Mouse (Mus musculus): ENCODE results near the gene Btbd11. TPM values are rescaled to one million over a fixed set of nuclear protein-coding genes. Genes with fewer than 3 reads are reported as not detected.

The Btbd11 gene
- total RNA-seq, 2 experiments from 2014 or later, result 26.7 to 31.2 TPM

- intact Hi-C loops (cut with DNase I), result loop anchor here (5.0 kb wide), 1 partner anchor 65 kb away; no protein-coding TSS in a partner anchor
- no peak for DNase-seq (ENCODE audit: extremely low spot score in 1 of 2, low spot score in 2 of 2)
These were observed 155.4 kb downstream of the Btbd11 start for GRCm38 (mm10) chr10:85541892-85542630.

DNA sequence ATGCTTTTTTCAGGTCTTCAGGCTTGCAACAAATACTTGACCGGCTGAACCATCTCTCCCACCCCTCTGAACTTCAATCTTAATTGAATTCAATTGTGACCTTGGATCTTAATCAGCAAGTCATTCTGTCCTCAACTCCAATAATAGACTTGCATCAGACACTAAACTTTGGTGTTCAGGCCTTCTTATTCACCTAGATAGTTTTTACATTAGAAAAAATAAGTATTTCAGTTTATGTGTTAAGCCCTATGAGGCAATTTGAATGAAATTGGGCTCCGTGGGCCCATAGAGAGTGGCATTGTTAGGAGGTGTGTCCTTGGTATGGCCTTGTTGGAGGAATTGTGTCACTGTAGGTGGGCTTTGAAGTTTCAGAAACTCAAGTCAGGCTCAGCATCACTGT is 156.7 kb downstream of the Btbd11 start:
- intact Hi-C loops (cut with DNase I), result loop anchor here (5.0 kb wide), 1 partner anchor 64 kb away; no protein-coding TSS in a partner anchor
- no peak for DNase-seq (ENCODE audit: extremely low spot score in 1 of 2, low spot score in 2 of 2)

GRCm38 (mm10) chr10:85544991-85545390 is 158.4 kb downstream of the Btbd11 start:
- intact Hi-C loops (cut with DNase I), result loop anchor here (5.0 kb wide), 1 partner anchor 62 kb away; no protein-coding TSS in a partner anchor
- DNase-seq (ENCODE audit: extremely low spot score in 1 of 2, low spot score in 2 of 2), result no peak

DNA sequence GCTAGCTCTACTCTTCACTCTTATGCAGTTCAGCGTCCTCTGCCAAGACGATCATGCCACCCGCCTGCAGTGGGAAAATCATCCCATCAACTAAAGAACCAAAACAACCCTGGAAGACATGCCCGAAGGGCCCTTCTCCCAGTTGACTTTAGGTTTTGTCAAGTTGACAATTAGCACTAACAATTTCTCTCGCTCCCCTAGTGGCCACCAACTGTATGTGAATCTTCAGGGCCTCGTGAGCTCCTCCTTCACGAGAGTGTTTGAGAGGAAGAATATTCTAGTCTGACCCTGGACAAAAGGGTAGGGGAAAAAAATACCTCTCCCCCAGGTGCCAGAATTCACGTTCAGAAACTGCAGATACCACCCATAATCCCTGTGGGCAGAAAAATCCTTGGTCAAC is 168.6 kb downstream of the Btbd11 start:
- intact Hi-C loops (cut with DNase I), result no loop called here
- no peak for DNase-seq (ENCODE audit: extremely low spot score in 1 of 2, low spot score in 2 of 2)

DNA sequence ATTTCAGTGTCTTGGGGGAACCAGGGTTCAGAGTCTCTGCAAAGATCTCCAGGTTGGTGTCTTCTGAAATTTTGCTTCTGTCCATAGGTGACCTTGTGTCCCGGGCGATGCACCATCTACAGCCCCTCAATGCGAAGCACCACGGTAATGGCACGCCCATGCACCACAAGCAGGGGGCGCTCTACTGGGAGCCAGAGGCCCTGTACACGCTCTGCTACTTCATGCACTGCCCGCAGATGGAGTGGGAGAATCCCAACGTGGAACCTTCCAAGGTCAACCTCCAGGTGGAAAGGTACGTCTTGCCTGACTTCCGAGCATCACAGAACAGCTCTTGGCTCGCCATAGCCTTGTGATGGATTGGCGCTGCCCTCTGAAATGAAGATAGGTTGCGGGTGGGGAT is 174.8 kb downstream of the Btbd11 start:
- intact Hi-C loops (cut with DNase I), result no loop called here
- DNase-seq (ENCODE audit: extremely low spot score in 1 of 2, low spot score in 2 of 2), result no peak

DNA sequence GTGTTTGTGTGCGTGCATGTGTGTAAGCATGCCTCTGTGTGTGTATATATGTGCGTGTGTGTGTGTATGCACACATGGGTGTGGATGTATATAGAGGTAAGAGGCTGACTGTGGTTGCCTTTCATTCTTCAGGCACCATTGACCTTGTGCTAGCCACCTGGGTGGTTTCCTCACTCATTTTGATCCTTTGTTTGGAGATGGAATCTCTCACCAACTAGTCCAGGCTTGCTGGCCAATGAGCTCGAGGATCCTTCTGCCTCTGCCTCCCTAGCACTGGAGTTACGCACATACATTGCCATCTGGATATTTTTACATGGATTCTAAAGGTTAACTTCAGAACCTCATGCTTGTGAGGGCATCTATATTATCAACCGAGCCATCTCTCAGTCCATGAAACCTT is 184.8 kb downstream of the Btbd11 start:
- DNase-seq (ENCODE audit: extremely low spot score in 1 of 2, low spot score in 2 of 2), result no peak
- intact Hi-C loops (cut with DNase I), result no loop called here

DNA sequence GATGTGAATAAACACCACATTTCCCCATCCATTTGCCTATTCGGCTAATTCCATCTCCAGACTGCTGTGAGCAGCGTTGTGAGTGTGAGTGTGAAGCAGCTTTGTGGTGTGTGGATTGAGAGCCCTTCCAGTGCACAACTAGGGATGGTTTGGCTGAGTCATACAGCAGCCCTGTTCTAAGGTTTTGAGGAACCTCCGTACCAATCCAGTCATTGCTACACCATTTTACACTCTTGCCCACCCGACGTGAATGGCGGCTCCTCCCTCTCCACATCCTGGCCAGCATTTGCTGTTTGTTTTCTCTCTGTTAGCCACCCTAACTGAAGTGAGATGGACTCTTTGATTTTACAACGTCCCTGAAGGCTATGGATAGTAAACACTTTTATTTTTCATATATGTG is 186.0 kb downstream of the Btbd11 start:
- intact Hi-C loops (cut with DNase I), result no loop called here
- no peak for DNase-seq (ENCODE audit: extremely low spot score in 1 of 2, low spot score in 2 of 2)

- intact Hi-C loops (cut with DNase I), result no loop called here
- no peak for DNase-seq (ENCODE audit: extremely low spot score in 1 of 2, low spot score in 2 of 2)
These were observed 191.3 kb downstream of the Btbd11 start for GRCm38 (mm10) chr10:85577891-85578420.

- no peak for DNase-seq (ENCODE audit: extremely low spot score in 1 of 2, low spot score in 2 of 2)
- intact Hi-C loops (cut with DNase I), result no loop called here
These were observed 192.2 kb downstream of the Btbd11 start for GRCm38 (mm10) chr10:85578571-85579465.

DNA sequence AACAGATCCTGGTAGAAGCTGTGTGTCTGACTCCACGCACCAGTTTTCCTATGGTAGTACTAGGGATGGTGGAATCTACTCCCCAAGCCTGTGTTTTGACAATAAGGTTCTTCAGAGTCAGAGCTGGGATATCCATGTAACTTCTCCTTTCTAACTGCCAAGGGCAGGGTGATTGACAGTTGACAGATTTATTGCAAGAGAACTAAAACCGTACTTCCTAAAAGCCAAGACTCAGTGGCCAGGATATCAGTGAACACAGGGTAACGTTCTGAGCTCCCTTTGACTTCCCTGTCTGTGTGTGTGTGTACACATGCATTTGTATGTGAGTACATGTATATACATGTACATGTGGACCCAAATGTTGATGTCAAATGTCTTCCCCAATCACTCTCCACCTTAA is 201.1 kb downstream of the Btbd11 start:
- intact Hi-C loops (cut with DNase I), result no loop called here
- no peak for DNase-seq (ENCODE audit: extremely low spot score in 1 of 2, low spot score in 2 of 2)

DNA sequence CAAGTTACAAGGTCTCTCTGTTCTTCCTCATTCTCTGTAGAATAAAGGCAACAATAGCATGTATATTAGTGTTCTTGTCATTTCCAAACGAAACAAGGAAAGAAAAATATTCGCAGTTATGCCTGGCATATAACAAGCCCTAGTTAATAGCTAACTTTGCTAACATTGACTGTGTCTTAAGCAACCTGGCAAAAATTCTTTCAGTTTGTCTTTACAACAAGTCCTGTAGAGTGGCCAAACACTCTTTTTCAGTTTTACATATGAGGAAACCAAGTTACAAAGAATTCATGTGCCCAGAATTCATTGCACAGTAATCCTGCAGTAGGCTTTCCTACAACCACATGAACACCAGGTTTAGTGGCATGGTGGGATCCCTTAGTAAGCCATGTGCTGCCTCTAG is 203.4 kb downstream of the Btbd11 start:
- intact Hi-C loops (cut with DNase I), result no loop called here
- DNase-seq (ENCODE audit: extremely low spot score in 1 of 2, low spot score in 2 of 2), result no peak

GRCm38 (mm10) chr10:85591296-85591695 is 204.7 kb downstream of the Btbd11 start:
- no peak for DNase-seq (ENCODE audit: extremely low spot score in 1 of 2, low spot score in 2 of 2)
- intact Hi-C loops (cut with DNase I), result no loop called here

DNA sequence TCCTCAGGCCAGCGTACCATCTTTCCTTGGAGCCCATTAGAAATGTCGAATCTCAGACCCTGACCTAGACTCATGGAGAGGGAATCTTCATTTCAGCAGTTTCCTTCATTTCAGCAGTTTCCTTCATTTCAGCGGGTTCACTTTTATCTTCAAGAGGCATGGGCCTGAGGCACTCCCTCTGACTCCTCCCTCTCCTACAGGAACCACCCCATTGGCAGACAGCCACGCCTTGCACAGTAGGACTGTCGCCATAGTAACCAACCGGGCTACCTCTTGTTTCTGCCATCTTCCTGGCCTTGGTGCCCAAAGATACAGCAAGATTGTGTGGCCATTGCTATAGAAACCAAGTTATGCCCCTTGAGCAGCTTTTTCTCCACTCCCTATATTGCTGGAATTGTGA is 205.4 kb downstream of the Btbd11 start:
- DNase-seq (ENCODE audit: extremely low spot score in 1 of 2, low spot score in 2 of 2), result peak in 1 of 2 experiments; percentile 64
- intact Hi-C loops (cut with DNase I), result no loop called here

GRCm38 (mm10) chr10:85596301-85596700 is 209.7 kb downstream of the Btbd11 start:
- intact Hi-C loops (cut with DNase I), result no loop called here

GRCm38 (mm10) chr10:85598093-85598599 is 211.5 kb downstream of the Btbd11 start:
- intact Hi-C loops (cut with DNase I), result no loop called here
- peak; percentile 52 to 72 for DNase-seq (ENCODE audit: extremely low spot score in 1 of 2, low spot score in 2 of 2)

More at GRCm38 (mm10) chr10:85596301-85596700, 209.7 kb downstream of the Btbd11 start:
- no peak for DNase-seq (ENCODE audit: extremely low spot score in 1 of 2, low spot score in 2 of 2)

- peak in 1 of 2 experiments; percentile 48 for DNase-seq (ENCODE audit: extremely low spot score in 1 of 2, low spot score in 2 of 2)
- intact Hi-C loops (cut with DNase I), result no loop called here
These were observed 212.3 kb downstream of the Btbd11 start for GRCm38 (mm10) chr10:85598603-85599542.

GRCm38 (mm10) chr10:85602546-85602945 is 215.9 kb downstream of the Btbd11 start:
- DNase-seq (ENCODE audit: extremely low spot score in 1 of 2, low spot score in 2 of 2), result no peak
- intact Hi-C loops (cut with DNase I), result no loop called here

GRCm38 (mm10) chr10:85604556-85604955 is 217.9 kb downstream of the Btbd11 start:
- no peak for DNase-seq (ENCODE audit: extremely low spot score in 1 of 2, low spot score in 2 of 2)

More at GRCm38 (mm10) chr10:85604556-85604955, 217.9 kb downstream of the Btbd11 start:
- intact Hi-C loops (cut with DNase I), result no loop called here

All from left cerebral cortex, postnatal 10 days (tissue).